Mouse (Mus musculus) stomach, postnatal 0 days (tissue): ENCODE measurements around the gene Fem1b.

ENCODE experiments used
- CTCF ChIP-seq: IDR thresholded peaks from 2 replicates; pipeline ENCODE4 v1.5.1; 2016; ENCODE audit warnings: antibody characterized with exemption, low read depth, mild to moderate bottlenecking, moderate library complexity
- EP300 ChIP-seq: optimal IDR thresholded peaks from 2 replicates; pipeline ENCODE3; 2016; ENCODE audit warnings: antibody characterized with exemption

GRCm38 (mm10) chr9:62825791-62826393, 14.2 kb upstream of the Fem1b start:
- TF ChIP-seq CTCF (no peak), EP300 (no peak)
